Mouse (Mus musculus) stomach, embryonic 15.5 days (tissue): ENCODE measurements around the gene Atg14. TPM values are rescaled to one million over a fixed set of nuclear protein-coding genes. Genes with fewer than 3 reads are reported as not detected.

Experiments used
- ATAC-seq: fragments of 200-750 bp; cut with Nextera tagmentation; 2 replicates; pipeline ENCODE4 v1.8.0; 2017; ENCODE audit warnings: low read depth, moderate number of reproducible peaks, moderate TSS enrichment; ENCODE audit not compliant: insufficient read depth, low FRiP score
- H3K27ac ChIP-seq: fragments of 300-500 bp; sonication (generic); 2 replicates; pipeline ENCODE4 v1.5.1; 2015; ENCODE audit warnings: mild to moderate bottlenecking, inconsistent platforms
- H3K27me3 ChIP-seq: fragments of 300-500 bp; sonication (generic); replicated peaks from 2 replicates; pipeline ENCODE4 v1.6.1; 2015; ENCODE audit warnings: inconsistent platforms
- H3K36me3 ChIP-seq: fragments of 300-500 bp; sonication (generic); 2 replicates; pipeline ENCODE4 v1.6.1; 2015; ENCODE audit warnings: inconsistent platforms
- H3K4me1 ChIP-seq: fragments of 300-500 bp; sonication (generic); 2 replicates; pipeline ENCODE4 v1.6.1; 2015; ENCODE audit warnings: inconsistent platforms
- H3K4me2 ChIP-seq: fragments of 300-500 bp; sonication (generic); 2 replicates; pipeline ENCODE4 v1.6.1; 2015; ENCODE audit warnings: mild to moderate bottlenecking, inconsistent platforms
- H3K4me3 ChIP-seq: fragments of 300-500 bp; sonication (generic); replicated peaks from 2 replicates; pipeline ENCODE4 v1.5.1; 2015; ENCODE audit warnings: inconsistent platforms
- H3K9ac ChIP-seq: fragments of 300-500 bp; sonication (generic); 2 replicates; pipeline ENCODE4 v1.6.1; 2015; ENCODE audit warnings: inconsistent platforms
- H3K9me3 ChIP-seq: fragments of 300-500 bp; sonication (generic); 2 replicates; pipeline ENCODE4 v1.6.1; 2016; ENCODE audit warnings: inconsistent platforms
- WGBS: fragments of 180-500 bp; shearing (Covaris S2); methylation state at CpG from one replicate; pipeline ENCODE4 v1.1.7; 2015; 5-methylcytosine and 5-hydroxymethylcytosine counted together
- polyA plus RNA-seq: library from polyadenylated mRNA; unstranded; fragments of >200 nt; fragmentation: Nextera tagmentation; extraction: Ambion mirVana; gene quantifications from 2 replicates; pipeline ENCODE4 v1.2.1, GENCODE M21; 2015

Gene Atg14
- polyA plus RNA-seq, 1 experiment from 2014 or later = 11.9 TPM

GRCm38 (mm10) chr14:47497166-47497565 is 73.3 kb downstream of the Atg14 start:
- WGBS = 70% methylated on average over 3 of the region's 3 CpGs
- H3K27ac ChIP-seq = no peak overlapping the region
- no peak overlapping the region for H3K4me3 ChIP-seq
- no peak overlapping the region for H3K9ac ChIP-seq
- no peaks in the 10 kb centered on the region for H3K36me3 ChIP-seq
- no peaks in the 10 kb centered on the region for H3K27me3 ChIP-seq
- no peak for ATAC-seq
- no peaks in the 10 kb centered on the region for H3K9me3 ChIP-seq
- no peak overlapping the region for H3K4me2 ChIP-seq
- no peaks in the 10 kb centered on the region for H3K4me1 ChIP-seq

GRCm38 (mm10) chr14:47495951-47496350 is 74.5 kb downstream of the Atg14 start:
- ATAC-seq = no peak
- Histone ChIP-seq H3K27ac (no peak overlapping the region), H3K4me2 (no peak overlapping the region), H3K9me3 (no peaks in the 10 kb centered on the region), H3K27me3 (no peaks in the 10 kb centered on the region), H3K4me3 (no peak overlapping the region), H3K4me1 (no peaks in the 10 kb centered on the region), H3K36me3 (no peaks in the 10 kb centered on the region), H3K9ac (no peak overlapping the region)
- 91% methylated on average over 3 of the region's 3 CpGs for WGBS

GRCm38 (mm10) chr14:47493592-47494361 is 76.7 kb downstream of the Atg14 start:
- no peak for ATAC-seq
- WGBS = 85% methylated on average over 2 of the region's 2 CpGs
- H3K4me2 ChIP-seq = no peak overlapping the region
- H3K4me3 ChIP-seq = no peak overlapping the region
- H3K27me3 ChIP-seq = no peaks in the 10 kb centered on the region
- H3K36me3 ChIP-seq = no peaks in the 10 kb centered on the region
- H3K9ac ChIP-seq = no peak overlapping the region
- H3K27ac ChIP-seq = no peak overlapping the region
- H3K4me1 ChIP-seq = 0 out of 2 replicates have a peak, but pooled peaks cover 9% of the 10 kb centered on the region
- H3K9me3 ChIP-seq = no peaks in the 10 kb centered on the region

Other genes starting within 250 kb of the Atg14 start
- 42.7 and 58.3 TPM in 2 replicates for gene Lgals3, start 202.9 kb downstream of the Atg14 start, polyA plus RNA-seq
- gene Dlgap5, start 152.2 kb downstream of the Atg14 start, polyA plus RNA-seq = 37.2 and 40.6 TPM in 2 replicates
- 20.0 and 23.3 TPM in 2 replicates for gene Fbxo34, start 120.2 kb downstream of the Atg14 start, polyA plus RNA-seq
- 53.7 and 60.1 TPM in 2 replicates for gene Ktn1, start 77.8 kb upstream of the Atg14 start, polyA plus RNA-seq